Mouse (Mus musculus): Measurements from ENCODE around the gene Dusp10. TPM values are rescaled to one million over a fixed set of nuclear protein-coding genes. Genes with fewer than 3 reads are reported as not detected.
A peak's percentile ranks its signal among the peaks of the same experiment; 100 is the strongest.

Dusp10 gene
- polyA plus RNA-seq, 1 experiment from 2014 or later: 18.6 TPM

DNA sequence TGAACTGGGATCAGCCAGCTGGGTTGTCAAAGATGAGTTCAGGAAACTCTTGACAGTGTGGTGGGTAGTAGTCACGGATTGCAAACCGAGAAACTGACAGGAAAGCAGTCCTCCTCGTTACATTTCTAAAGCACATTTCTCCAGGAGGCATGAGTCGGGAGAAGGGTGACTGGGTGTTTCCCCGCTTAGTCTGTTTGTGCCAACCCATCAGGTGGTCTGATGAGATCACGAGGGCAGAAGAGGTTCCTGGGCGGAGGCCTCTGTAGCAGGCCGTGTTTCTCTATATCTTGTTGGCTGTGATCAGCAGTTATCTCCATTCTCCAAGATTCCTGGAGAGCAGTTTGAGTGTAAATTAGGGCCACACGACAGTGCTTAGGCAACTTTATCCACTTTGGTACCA is 29.6 kb downstream of the Dusp10 start:
- no peaks in the 10 kb centered on the region for H3K27me3 ChIP-seq
- no peak overlapping the region for H3K27ac ChIP-seq (replicated peaks)
- H3K4me3 ChIP-seq (replicated peaks): no peak overlapping the region
- no peak for ATAC-seq (ENCODE audit: insufficient number of reproducible peaks, low FRiP score, low TSS enrichment, low read depth)
- 75% methylated on average over 9 of the region's 9 CpGs for WGBS
- no peaks in the 10 kb centered on the region for H3K36me3 ChIP-seq
- H3K9ac ChIP-seq: no peak overlapping the region
- no peaks in the 10 kb centered on the region for H3K9me3 ChIP-seq (replicated peaks)
- peaks cover 28% of the 10 kb centered on the region for H3K4me1 ChIP-seq
- no peak overlapping the region for H3K4me2 ChIP-seq (replicated peaks)

DNA sequence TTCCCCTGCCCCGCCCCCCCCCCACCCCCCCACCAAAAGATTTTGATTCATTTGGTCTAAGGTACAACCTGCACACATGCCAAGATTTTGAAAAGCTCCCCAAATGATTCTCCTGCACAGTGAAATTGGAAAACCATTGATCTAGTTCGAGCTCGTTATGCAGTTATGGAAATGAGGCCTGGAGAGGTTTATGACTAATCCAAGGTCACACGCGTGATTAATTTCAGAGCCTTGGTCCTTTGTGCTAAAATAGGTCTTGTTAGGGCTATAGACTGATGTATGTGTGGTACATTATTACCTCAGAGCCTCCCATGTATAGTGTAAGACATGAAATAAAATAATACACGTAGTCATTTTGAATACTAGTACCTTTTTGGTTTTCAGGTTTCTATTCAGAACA is 30.3 kb downstream of the Dusp10 start:
- Histone ChIP-seq H3K9me3 (replicated peaks) (no peaks in the 10 kb centered on the region), H3K4me1 (peaks cover 28% of the 10 kb centered on the region), H3K27ac (replicated peaks) (no peak overlapping the region), H3K36me3 (no peaks in the 10 kb centered on the region), H3K4me2 (replicated peaks) (no peak overlapping the region), H3K9ac (no peak overlapping the region), H3K4me3 (replicated peaks) (no peak overlapping the region), H3K27me3 (no peaks in the 10 kb centered on the region)
- WGBS: 82% methylated on average over 6 of the region's 6 CpGs
- no peak for ATAC-seq (ENCODE audit: insufficient number of reproducible peaks, low FRiP score, low TSS enrichment, low read depth)

DNA sequence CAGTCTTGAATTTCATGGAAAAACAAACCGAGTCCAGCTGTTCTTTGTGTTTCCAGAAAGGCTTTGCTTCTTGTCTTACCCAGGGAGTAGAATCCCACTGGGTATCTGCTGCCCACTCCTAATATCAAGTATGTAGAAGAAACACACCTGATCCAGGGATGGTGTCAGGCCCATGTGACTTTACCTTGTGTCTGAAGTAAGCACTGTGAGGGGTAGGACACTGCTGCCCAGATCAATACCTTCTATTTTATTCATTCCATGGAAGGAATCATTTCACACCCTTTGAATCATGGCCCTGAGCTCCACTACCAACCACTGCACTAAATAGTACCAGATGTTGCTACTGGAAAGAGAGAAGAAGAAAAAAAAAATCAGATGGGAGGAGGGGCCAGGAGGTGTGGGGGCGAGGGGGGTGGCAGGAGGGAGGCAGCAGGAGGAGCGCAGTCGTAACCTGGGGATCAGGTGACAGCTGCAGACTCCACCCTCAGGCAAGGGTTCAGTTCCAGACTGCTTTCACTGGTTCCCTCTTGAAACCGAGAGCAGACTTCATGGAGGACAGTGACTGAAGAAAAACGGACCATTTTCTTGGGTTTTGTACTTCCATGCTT is 33.1 kb downstream of the Dusp10 start:
- Histone ChIP-seq H3K9ac (no peak overlapping the region), H3K36me3 (no peaks in the 10 kb centered on the region), H3K27ac (replicated peaks) (no peak overlapping the region), H3K9me3 (replicated peaks) (no peaks in the 10 kb centered on the region), H3K27me3 (no peaks in the 10 kb centered on the region), H3K4me2 (replicated peaks) (no peak overlapping the region), H3K4me1 (peaks cover 21% of the 10 kb centered on the region), H3K4me3 (replicated peaks) (no peak overlapping the region)
- WGBS: 21% methylated on average over 6 of the region's 6 CpGs
- 0 out of 2 replicates have a peak, but pooled peaks have one; percentile 51 for ATAC-seq (ENCODE audit: insufficient number of reproducible peaks, low FRiP score, low TSS enrichment, low read depth)

DNA sequence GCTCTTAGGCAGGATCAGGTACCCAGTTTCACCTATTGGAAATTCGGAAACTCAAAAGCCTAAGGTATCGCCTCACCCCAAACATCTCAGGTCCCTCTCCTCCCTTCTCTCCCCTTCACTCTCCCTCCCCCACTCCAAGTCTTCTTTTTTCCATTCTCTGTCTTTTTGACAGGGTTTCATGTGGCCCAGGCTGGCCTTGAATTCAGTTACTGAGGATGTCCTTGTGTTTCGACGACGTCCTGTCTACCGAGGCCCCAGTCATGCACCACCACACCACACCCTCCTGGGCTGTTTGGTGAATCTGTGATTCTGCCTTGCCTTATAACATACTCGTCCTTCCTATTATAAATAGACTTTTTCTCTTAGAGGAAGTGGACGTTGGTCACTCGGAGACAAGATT is 34.7 kb downstream of the Dusp10 start:
- Histone ChIP-seq H3K4me2 (replicated peaks) (no peak overlapping the region), H3K9me3 (replicated peaks) (no peaks in the 10 kb centered on the region), H3K4me1 (peaks cover 19% of the 10 kb centered on the region), H3K4me3 (replicated peaks) (no peak overlapping the region), H3K27me3 (no peaks in the 10 kb centered on the region), H3K36me3 (no peaks in the 10 kb centered on the region), H3K9ac (no peak overlapping the region; the same call in 1 of the 2 replicates), H3K27ac (replicated peaks) (no peak overlapping the region)
- ATAC-seq (ENCODE audit: insufficient number of reproducible peaks, low FRiP score, low TSS enrichment, low read depth): no peak
- WGBS: 80% methylated on average over 9 of the region's 9 CpGs

DNA sequence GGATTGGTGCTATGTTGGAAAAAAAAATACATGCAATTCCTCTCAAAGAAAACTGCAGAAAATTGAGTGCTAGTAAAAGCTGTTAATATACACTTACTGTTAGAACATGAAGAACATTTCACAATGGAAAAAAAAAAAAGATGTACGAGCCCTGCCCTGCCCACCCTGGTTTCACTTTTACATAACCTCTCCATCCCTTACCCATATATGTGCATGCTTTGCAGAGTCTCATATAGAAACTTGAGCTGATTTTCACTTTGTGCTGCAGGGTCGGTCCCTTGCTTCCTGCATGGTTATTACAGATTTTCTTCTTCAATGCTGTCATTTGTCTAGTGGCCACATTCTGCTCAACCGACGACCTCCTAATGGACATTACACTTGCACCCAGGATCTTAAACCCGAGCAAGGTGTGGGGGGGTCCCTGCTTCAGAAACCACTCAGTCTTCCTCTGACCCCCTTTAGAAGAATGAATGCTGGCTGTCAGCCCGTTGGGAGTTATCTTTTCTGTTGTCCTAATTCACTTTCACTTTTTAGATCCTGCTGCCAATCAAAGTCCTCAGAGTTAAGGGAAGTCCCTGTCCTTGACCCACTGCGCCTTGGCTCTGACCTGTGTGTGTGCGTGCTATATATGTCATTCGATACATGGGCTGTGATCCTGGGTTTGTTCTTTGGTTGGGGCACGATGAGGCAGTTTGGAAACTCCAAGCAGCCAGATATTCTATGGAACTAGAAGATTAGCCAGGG is 35.7 kb downstream of the Dusp10 start:
- Histone ChIP-seq H3K9me3 (replicated peaks) (no peaks in the 10 kb centered on the region), H3K27ac (replicated peaks) (no peak overlapping the region), H3K9ac (no peak overlapping the region), H3K36me3 (no peaks in the 10 kb centered on the region), H3K4me3 (replicated peaks) (no peak overlapping the region), H3K27me3 (no peaks in the 10 kb centered on the region), H3K4me2 (replicated peaks) (no peak overlapping the region), H3K4me1 (peaks cover 19% of the 10 kb centered on the region)
- no peak for ATAC-seq (ENCODE audit: insufficient number of reproducible peaks, low FRiP score, low TSS enrichment, low read depth)
- 44% methylated on average over 10 of the region's 10 CpGs for WGBS

DNA sequence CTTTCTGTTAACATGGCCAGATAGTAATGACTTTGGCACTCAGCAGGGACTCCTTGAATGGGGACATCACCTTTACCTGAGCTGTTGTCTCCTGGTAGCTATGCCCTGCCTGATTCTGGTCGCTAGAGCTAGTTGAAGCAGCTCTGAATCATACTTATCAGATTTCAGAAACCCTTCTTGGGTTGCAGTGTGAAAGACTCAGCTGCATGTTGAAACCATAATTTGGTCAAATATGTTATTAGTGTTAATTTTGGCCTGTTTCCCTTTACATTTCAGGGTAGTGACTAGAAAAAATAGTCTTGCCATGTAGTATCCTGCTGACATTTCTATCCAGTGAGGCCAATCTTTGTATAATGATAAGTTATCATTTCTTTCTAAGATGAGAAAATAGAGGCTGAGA is 38.2 kb downstream of the Dusp10 start:
- Histone ChIP-seq H3K9ac (no peak overlapping the region), H3K4me2 (replicated peaks) (no peak overlapping the region), H3K27me3 (no peaks in the 10 kb centered on the region), H3K4me3 (replicated peaks) (no peak overlapping the region), H3K4me1 (peaks cover 10% of the 10 kb centered on the region), H3K27ac (replicated peaks) (no peak overlapping the region), H3K9me3 (replicated peaks) (no peaks in the 10 kb centered on the region), H3K36me3 (no peaks in the 10 kb centered on the region)
- no peak for ATAC-seq (ENCODE audit: insufficient number of reproducible peaks, low FRiP score, low TSS enrichment, low read depth)
- 26% methylated on average over 1 of the region's 1 CpGs for WGBS

DNA sequence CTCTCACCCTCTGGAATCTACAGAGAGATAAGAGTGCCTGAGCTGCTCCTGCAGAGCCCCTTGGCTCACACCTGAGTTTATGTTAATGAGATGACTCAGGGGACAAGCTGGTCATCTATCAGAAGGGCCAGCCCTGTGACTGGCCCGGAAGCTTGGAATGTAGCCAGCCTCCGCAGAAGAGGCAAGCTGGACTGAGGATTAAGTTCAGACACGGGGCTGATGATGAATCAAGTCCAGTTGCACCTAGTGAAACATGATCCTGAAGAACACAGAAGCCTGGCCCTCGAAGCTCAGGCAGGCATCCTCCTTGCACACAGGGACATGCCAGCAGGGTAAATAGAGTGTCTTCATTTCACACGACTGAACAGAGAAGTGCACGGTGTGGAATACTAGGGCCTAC is 38.7 kb downstream of the Dusp10 start:
- no peak overlapping the region for H3K9ac ChIP-seq
- H3K36me3 ChIP-seq: no peaks in the 10 kb centered on the region
- H3K4me3 ChIP-seq (replicated peaks): no peak overlapping the region
- peaks cover 9% of the 10 kb centered on the region for H3K4me1 ChIP-seq
- no peak overlapping the region for H3K27ac ChIP-seq (replicated peaks)
- WGBS: 26% methylated on average over 6 of the region's 6 CpGs
- H3K9me3 ChIP-seq (replicated peaks): no peaks in the 10 kb centered on the region
- no peaks in the 10 kb centered on the region for H3K27me3 ChIP-seq
- ATAC-seq (ENCODE audit: insufficient number of reproducible peaks, low FRiP score, low TSS enrichment, low read depth): no peak
- H3K4me2 ChIP-seq (replicated peaks): no peak overlapping the region

DNA sequence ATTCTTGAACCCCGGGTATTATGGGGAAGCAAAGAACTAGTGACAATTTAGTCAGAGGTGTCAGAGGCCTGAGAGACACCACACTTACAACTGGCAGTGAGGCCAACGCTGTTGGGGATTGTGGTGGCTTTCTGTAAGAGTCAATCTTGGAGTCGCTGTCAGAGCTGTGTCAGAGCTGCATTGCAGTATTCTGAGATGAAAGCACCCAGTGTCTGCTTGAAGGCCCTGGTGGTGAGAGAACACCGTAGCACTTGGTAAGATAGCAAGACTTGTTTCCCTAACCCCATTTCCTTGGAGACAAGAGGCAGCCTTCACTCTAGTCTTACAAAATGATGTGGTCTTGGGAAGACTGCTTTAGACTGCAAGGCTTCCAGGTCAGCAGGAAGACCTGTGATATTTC is 39.2 kb downstream of the Dusp10 start:
- no peak overlapping the region for H3K27ac ChIP-seq (replicated peaks)
- H3K9ac ChIP-seq: no peak overlapping the region
- H3K4me1 ChIP-seq: peaks cover 9% of the 10 kb centered on the region
- no peaks in the 10 kb centered on the region for H3K9me3 ChIP-seq (replicated peaks)
- H3K4me2 ChIP-seq (replicated peaks): no peak overlapping the region
- 66% methylated on average over 4 of the region's 4 CpGs for WGBS
- no peak overlapping the region for H3K4me3 ChIP-seq (replicated peaks)
- H3K27me3 ChIP-seq: no peaks in the 10 kb centered on the region
- no peak for ATAC-seq (ENCODE audit: insufficient number of reproducible peaks, low FRiP score, low TSS enrichment, low read depth)
- no peaks in the 10 kb centered on the region for H3K36me3 ChIP-seq

DNA sequence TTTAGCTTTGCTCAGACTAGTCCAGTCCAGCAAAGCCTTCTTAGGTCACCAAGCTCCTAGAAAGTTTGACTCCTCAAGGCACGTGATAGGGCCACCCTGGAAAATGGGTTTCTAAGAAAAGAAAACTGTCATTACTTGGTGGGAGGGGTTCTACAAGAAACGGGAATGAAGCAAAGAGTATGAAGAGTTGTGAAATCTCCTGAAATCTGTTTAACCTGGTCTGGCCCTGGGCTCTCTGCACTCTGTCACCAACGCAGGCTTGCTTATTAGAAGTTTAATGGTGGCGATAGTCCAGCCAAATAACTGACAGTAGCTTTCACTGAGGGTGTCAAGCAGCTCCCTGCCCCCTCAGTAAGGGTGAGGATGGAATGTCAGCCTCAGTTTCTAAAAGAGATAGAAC is 40.0 kb downstream of the Dusp10 start:
- Histone ChIP-seq H3K4me1 (peaks cover 9% of the 10 kb centered on the region), H3K4me3 (replicated peaks) (no peak overlapping the region), H3K9ac (no peak overlapping the region), H3K27me3 (no peaks in the 10 kb centered on the region), H3K36me3 (no peaks in the 10 kb centered on the region), H3K27ac (replicated peaks) (no peak overlapping the region), H3K9me3 (replicated peaks) (no peaks in the 10 kb centered on the region), H3K4me2 (replicated peaks) (no peak overlapping the region)
- ATAC-seq (ENCODE audit: insufficient number of reproducible peaks, low FRiP score, low TSS enrichment, low read depth): no peak
- 76% methylated on average over 4 of the region's 4 CpGs for WGBS

DNA sequence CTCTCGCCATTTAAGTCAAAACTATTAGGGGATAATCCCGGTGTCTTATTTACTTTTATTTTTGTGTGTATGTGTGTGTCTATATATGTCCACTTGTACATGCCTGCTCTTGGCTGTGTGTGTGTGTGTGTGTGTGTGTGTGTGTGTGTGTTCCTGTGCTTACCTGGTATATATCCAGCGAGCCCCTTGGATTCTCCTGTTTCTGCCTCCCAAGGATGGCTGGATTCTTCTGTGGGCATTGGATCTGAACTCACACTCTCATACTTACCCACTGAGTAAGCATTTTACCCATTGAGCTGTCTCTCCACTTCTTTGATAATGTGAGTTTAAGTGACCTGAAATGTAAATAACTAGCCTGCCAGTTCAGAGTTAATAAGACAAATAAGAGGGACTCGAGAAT is 40.6 kb downstream of the Dusp10 start:
- no peaks in the 10 kb centered on the region for H3K27me3 ChIP-seq
- 86% methylated on average over 4 of the region's 4 CpGs for WGBS
- no peak for ATAC-seq (ENCODE audit: insufficient number of reproducible peaks, low FRiP score, low TSS enrichment, low read depth)

DNA sequence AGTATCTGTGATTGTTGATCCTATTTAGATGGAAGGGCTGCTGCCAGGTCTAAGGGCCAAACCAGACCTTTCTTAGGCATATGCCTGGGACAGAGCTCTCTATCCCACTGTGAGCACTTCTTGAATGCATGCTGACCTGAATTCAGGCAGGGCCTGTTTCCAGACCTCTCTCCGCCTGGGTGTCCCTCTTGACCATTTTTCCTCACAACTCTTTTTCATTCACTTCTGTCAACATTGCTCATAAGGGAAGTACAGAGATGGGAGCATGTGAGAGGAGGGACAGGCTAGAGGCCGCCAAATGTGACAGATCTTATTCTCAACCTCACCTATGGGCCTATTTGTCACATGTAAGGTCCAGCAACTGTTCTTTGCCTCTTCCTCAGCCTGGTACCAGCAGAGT is 41.1 kb downstream of the Dusp10 start:
- H3K27ac ChIP-seq (replicated peaks): no peak overlapping the region
- no peak for ATAC-seq (ENCODE audit: insufficient number of reproducible peaks, low FRiP score, low TSS enrichment, low read depth)
- no peaks in the 10 kb centered on the region for H3K36me3 ChIP-seq
- no peak overlapping the region for H3K4me2 ChIP-seq (replicated peaks)
- H3K9me3 ChIP-seq (replicated peaks): no peaks in the 10 kb centered on the region
- H3K9ac ChIP-seq: no peak overlapping the region
- 94% methylated on average over 2 of the region's 2 CpGs for WGBS
- H3K4me1 ChIP-seq: peaks cover 9% of the 10 kb centered on the region
- no peak overlapping the region for H3K4me3 ChIP-seq (replicated peaks)
- H3K27me3 ChIP-seq: no peaks in the 10 kb centered on the region

More for the DNA sequence above, 40.6 kb downstream of the Dusp10 start:
- H3K36me3 ChIP-seq: no peaks in the 10 kb centered on the region
- no peak overlapping the region for H3K27ac ChIP-seq (replicated peaks)
- H3K4me3 ChIP-seq (replicated peaks): no peak overlapping the region
- H3K9ac ChIP-seq: no peak overlapping the region
- H3K4me1 ChIP-seq: peaks cover 9% of the 10 kb centered on the region
- no peak overlapping the region for H3K4me2 ChIP-seq (replicated peaks)
- H3K9me3 ChIP-seq (replicated peaks): no peaks in the 10 kb centered on the region

DNA sequence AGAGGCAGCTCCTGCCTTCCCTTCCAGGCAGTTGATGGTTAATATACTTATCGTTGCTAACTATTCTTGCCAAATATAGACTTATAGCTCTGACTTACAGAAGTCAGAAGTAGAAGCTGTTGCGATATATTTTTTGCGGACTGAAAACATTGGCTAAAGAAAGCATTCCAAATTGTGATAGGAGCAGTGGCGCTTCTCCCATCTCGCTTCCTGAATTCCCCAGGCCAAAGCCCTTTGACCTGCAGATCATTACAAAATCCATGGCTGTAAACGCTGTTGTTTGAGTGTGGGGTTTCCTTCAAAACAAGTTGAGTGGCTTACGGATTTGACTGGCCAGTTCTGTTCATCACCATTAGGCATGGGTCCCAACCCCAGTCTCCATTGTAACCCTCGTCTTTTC is 45.1 kb downstream of the Dusp10 start:
- H3K4me3 ChIP-seq (replicated peaks): no peak overlapping the region
- WGBS: 73% methylated on average over 8 of the region's 8 CpGs
- no peaks in the 10 kb centered on the region for H3K9me3 ChIP-seq (replicated peaks)
- no peak overlapping the region for H3K4me2 ChIP-seq (replicated peaks)
- no peaks in the 10 kb centered on the region for H3K4me1 ChIP-seq
- H3K36me3 ChIP-seq: no peaks in the 10 kb centered on the region
- H3K27ac ChIP-seq (replicated peaks): no peak overlapping the region
- no peak overlapping the region for H3K9ac ChIP-seq
- no peak for ATAC-seq (ENCODE audit: insufficient number of reproducible peaks, low FRiP score, low TSS enrichment, low read depth)
- no peaks in the 10 kb centered on the region for H3K27me3 ChIP-seq

Measured in embryonic facial prominence, embryonic 15.5 days (tissue).